In genomic region chr6:116072221-116072745, GRCm38 (mm10) we compare ENCODE assay signal across 10 mouse cellular contexts.
DNase-seq lines count a peak whose midpoint lies in the region; ATAC-seq and TF ChIP-seq lines count a peak whose summit lies in the region.
"Had no signal": no experiment of that assay in that cellular context is flagged by ENCODE, and none has a peak within 500 bp of the region (broad histone marks: within the 10 kb centered on the region; RNA-seq: fewer than 3 reads in every experiment).

No protein-coding gene starts in this region.

- peaks cover 24% of the 10 kb centered on the region for H3K79me2 ChIP-seq in liver, adult 2 months (ENCODE audit: control insufficient read depth, insufficient read depth, low read length)

- H3K27ac ChIP-seq in heart, embryonic 10.5 days, result peak overlapping the region; percentile 79
- H3K27ac ChIP-seq in liver, adult 2 months (replicated peaks; ENCODE audit: insufficient read depth, low read depth, low read length), result peak overlapping the region; percentile 100
- H3K27ac ChIP-seq in embryonic facial prominence, embryonic 13.5 days, result peak overlapping the region; percentile 60
- H3K27ac ChIP-seq in midbrain, embryonic 15.5 days, result 0 out of 2 replicates have a peak overlapping the region, but pooled peaks have one; percentile 48
- H3K27ac ChIP-seq: forebrain, embryonic 13.5 days had no signal

- no peak for TF ChIP-seq POLR2A in liver, adult 2 months (IDR thresholded peaks at IDR 0.05; ENCODE audit: extremely low read depth, insufficient read depth, low read length)

- WGBS in heart, embryonic 10.5 days, result 53% methylated on average over 6 of the region's 6 CpGs
- WGBS in liver, adult 2 months, result 2% methylated on average over 6 of the region's 6 CpGs
- 38% methylated on average over 6 of the region's 6 CpGs for WGBS in embryonic facial prominence, embryonic 13.5 days
- WGBS in midbrain, embryonic 15.5 days, result 32% methylated on average over 6 of the region's 6 CpGs

- DNase-seq in heart, embryonic 10.5 days (ENCODE audit: low spot score), result no peak
- no peak for DNase-seq in heart, adult 9 months (ENCODE audit: low spot score in 2 of 2)
- peak; percentile 65 for DNase-seq in liver, adult 2 months (ENCODE audit: extremely low read depth, low read depth, low spot score)
- DNase-seq in liver, result no peak
- no peak for DNase-seq in natural killer cell, adult 2 months (ENCODE audit: low spot score in 2 of 2)
- DNase-seq in cerebellum, postnatal 4 days (ENCODE audit: low spot score in 2 of 2), result no peak
- DNase-seq: thymus, postnatal 25 days had no signal

- TF ChIP-seq CTCF in liver, adult 2 months (IDR thresholded peaks at IDR 0.05; ENCODE audit: low read depth, low read length), result no peak

- peak overlapping the region; percentile 78 for H3K9ac ChIP-seq in liver, adult 2 months (ENCODE audit: low read depth, low read length)
- H3K9ac ChIP-seq in embryonic facial prominence, embryonic 13.5 days, result no peak overlapping the region
- no peak overlapping the region for H3K9ac ChIP-seq in midbrain, embryonic 15.5 days
- H3K9ac ChIP-seq: forebrain, embryonic 13.5 days had no signal

- no peaks in the 10 kb centered on the region for H3K9me3 ChIP-seq in heart, embryonic 10.5 days
- no peaks in the 10 kb centered on the region for H3K9me3 ChIP-seq in embryonic facial prominence, embryonic 13.5 days
- no peaks in the 10 kb centered on the region for H3K9me3 ChIP-seq in midbrain, embryonic 15.5 days
- H3K9me3 ChIP-seq: forebrain, embryonic 13.5 days had no signal

- peak overlapping the region; percentile 36 for H3K4me3 ChIP-seq in heart, embryonic 10.5 days
- H3K4me3 ChIP-seq in liver, adult 2 months (ENCODE audit: insufficient read depth, low read depth, low read length), result peak overlapping the region; percentile 64
- H3K4me3 ChIP-seq in embryonic facial prominence, embryonic 13.5 days, result no peak overlapping the region
- H3K4me3 ChIP-seq in midbrain, embryonic 15.5 days, result no peak overlapping the region
- H3K4me3 ChIP-seq: forebrain, embryonic 13.5 days had no signal

- H3K4me2 ChIP-seq in embryonic facial prominence, embryonic 13.5 days, result no peak overlapping the region
- H3K4me2 ChIP-seq in midbrain, embryonic 15.5 days, result no peak overlapping the region
- H3K4me2 ChIP-seq: forebrain, embryonic 13.5 days had no signal

- no peak for ATAC-seq in embryonic facial prominence, embryonic 13.5 days (ENCODE audit: insufficient number of reproducible peaks, insufficient read depth, low FRiP score, low TSS enrichment, low read depth)
- no peak for ATAC-seq in midbrain, embryonic 15.5 days (replicated peaks)
- ATAC-seq: forebrain, embryonic 13.5 days had no signal

- no peaks in the 10 kb centered on the region for H3K36me3 ChIP-seq in heart, embryonic 10.5 days
- H3K36me3 ChIP-seq in liver, adult 2 months (ENCODE audit: control insufficient read depth, insufficient read depth, low read length), result peaks cover 2% of the 10 kb centered on the region; the same call in 1 of the 2 replicates
- no peaks in the 10 kb centered on the region for H3K36me3 ChIP-seq in embryonic facial prominence, embryonic 13.5 days
- H3K36me3 ChIP-seq in midbrain, embryonic 15.5 days (replicated peaks), result no peaks in the 10 kb centered on the region

- no peaks in the 10 kb centered on the region for H3K27me3 ChIP-seq in heart, embryonic 10.5 days (ENCODE audit: insufficient read depth, poor library complexity, severe bottlenecking)
- H3K27me3 ChIP-seq in liver, adult 2 months (ENCODE audit: control insufficient read depth, insufficient read depth, low read length), result no peaks in the 10 kb centered on the region
- no peaks in the 10 kb centered on the region for H3K27me3 ChIP-seq in embryonic facial prominence, embryonic 13.5 days
- no peaks in the 10 kb centered on the region for H3K27me3 ChIP-seq in midbrain, embryonic 15.5 days (replicated peaks)
- H3K27me3 ChIP-seq: forebrain, embryonic 13.5 days had no signal

- peaks cover 28% of the 10 kb centered on the region for H3K4me1 ChIP-seq in heart, embryonic 10.5 days
- peaks cover 34% of the 10 kb centered on the region for H3K4me1 ChIP-seq in liver, adult 2 months (ENCODE audit: control insufficient read depth, insufficient read depth, low read length)
- H3K4me1 ChIP-seq in embryonic facial prominence, embryonic 13.5 days, result peaks cover 8% of the 10 kb centered on the region
- H3K4me1 ChIP-seq in midbrain, embryonic 15.5 days, result peaks cover 17% of the 10 kb centered on the region

Comparison
In these comparisons a context has a peak if more than half of its experiments do, and no peak if none do; other contexts are left out.
1. H3K27ac ChIP-seq: peak in every context shown above with its lines; median percentile 100 in liver, adult 2 months; 79 in heart, embryonic 10.5 days; 60 in embryonic facial prominence, embryonic 13.5 days; 48 in midbrain, embryonic 15.5 days.
2. H3K4me3 ChIP-seq: peak in heart, embryonic 10.5 days (single experiment) and liver, adult 2 months (single experiment); none in embryonic facial prominence, embryonic 13.5 days (single experiment) and midbrain, embryonic 15.5 days (single experiment).